Mouse (Mus musculus): ENCODE data around the gene Dkk3. TPM values are rescaled to one million over a fixed set of nuclear protein-coding genes. Genes with fewer than 3 reads are reported as not detected.

Dkk3 gene
- polyA plus RNA-seq (2012) = not detected in 2 replicates

DNA sequence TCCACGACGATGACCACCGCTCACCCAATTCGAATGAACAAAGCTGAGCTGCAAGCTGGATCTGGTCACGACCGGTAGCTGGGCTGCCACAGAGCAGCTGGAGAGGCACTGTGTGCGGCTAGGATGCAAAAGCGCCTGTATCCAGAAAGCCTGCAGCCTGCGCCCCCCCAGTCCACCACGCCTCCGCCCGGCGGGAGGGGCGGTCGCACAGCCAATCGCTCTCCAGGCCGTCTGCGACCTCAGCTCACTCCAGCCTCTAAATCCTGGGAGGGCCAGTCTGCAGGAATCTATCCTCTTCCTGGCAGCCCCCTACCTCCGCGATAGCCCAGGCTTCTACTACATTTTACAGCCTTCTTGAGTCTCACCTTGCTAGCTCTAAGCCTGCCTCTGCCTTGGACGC is at the start of gene Dkk3:
Gene Dkk3, minus strand, starts transcription at position 116 of the 400 bp plus-strand sequence.
- no peak for TF ChIP-seq GATA1 (IDR thresholded peaks at IDR 0.05; ENCODE audit: low read length)

DNA sequence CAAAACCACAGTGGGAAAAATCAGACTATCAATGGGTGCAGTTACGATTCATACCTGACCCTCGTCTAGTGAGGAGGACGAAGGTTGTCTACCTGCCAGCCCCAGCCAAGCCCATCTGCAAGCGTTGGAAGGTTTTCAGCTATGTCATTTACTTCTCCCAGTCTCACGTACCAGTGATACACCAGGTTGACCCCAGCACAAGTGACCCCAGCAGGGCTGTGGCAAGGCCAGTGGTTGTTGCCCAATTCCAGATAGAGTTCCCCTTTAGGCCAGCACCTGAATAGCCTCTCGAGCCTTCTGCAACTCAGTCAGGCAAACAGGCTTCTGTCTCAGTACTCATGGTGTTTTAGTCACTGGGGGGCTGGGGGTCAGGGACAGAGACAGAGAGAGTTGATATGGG is 48.9 kb upstream of the Dkk3 start:
- TF ChIP-seq GATA1 (IDR thresholded peaks at IDR 0.05; ENCODE audit: low read length) = no peak

DNA sequence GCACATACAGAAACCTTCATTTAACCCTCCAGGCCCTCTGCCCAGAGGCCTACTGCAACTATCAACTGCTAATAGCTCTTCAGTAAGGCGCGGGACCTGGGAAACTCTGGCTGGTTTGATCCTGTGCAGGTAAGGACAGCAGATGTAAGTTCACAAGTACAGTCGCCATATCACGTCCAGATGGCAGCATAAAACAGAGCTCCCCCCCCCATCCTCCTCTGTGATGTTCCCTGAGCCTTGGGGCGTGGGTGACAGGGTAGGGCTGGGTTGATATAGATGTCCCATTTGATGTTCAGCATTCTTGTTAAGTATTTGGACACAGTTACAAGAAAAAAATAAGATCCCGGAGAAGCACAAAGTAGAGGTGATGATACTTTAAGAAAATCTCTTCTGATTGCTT is 46.7 kb upstream of the Dkk3 start:
- no peak for TF ChIP-seq GATA1 (IDR thresholded peaks at IDR 0.05; ENCODE audit: low read length)

DNA sequence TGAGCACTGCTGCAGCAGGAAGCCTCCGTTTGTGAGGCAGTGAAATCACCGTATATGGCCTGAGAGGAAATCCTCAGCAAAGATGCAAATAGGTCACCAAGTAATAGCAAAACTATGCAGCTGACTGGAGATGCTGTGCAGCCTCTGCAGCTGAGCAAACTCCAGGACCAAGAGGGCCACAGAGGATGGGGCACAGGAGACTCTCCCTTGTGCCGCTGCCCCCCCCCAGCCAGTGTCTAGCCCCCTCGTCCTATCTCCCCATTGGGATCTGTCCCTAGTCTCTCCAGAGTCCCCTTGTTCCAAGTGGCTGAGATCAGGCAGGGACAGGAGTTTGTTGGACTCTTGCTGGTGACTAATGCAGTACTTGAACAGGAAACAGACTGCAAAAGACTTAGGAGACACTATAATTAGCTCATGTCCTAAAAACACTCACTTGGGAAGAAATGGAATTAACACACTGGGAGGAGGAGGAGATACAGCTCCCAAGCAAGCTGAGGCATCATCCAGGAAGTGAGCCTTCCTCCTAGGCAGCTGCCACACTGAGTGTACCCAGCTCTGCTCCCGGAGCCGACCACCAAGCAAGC is 45.6 kb upstream of the Dkk3 start:
- TF ChIP-seq GATA1 (IDR thresholded peaks at IDR 0.05; ENCODE audit: low read length) = no peak

DNA sequence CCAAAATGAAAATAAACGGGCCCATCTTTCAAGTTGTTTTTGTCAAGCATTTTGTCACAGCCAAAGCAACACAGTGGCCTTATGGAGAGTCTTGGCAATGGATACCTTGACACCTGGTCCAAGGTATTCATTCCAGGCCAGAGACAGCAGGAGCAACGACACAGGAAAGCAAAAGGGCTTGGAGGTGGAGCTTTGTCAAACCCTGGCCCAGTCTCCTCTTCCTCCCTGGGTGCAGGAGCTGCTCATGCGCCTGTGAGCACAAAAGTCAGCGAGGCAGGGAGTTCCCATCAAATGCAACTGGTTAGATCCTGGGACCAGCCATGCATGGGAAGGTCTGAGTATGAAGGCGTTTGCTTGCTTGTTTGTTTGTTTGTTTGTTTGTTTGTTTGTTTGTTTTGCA is 45.1 kb upstream of the Dkk3 start:
- TF ChIP-seq GATA1 (IDR thresholded peaks at IDR 0.05; ENCODE audit: low read length) = no peak

DNA sequence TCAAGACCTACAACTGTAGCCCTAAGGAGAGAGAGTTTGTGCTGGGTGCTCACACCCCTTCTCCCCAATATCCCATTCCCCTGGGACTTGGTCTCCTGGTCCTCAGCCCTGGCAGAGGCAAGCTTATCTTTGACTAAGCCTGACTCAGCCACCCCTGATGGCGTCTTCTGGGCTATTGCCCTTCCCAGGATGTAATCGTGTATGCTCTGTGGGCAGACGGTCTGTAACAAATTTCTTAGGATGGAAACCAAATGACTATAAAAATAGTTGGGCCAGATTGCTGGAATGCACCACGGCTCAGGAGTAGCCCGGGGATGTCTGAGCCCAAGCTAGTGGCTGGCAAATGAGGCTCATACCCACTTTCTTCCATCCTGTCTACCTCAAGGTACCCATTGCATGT is 44.0 kb upstream of the Dkk3 start:
- no peak for TF ChIP-seq GATA1 (IDR thresholded peaks at IDR 0.05; ENCODE audit: low read length)

DNA sequence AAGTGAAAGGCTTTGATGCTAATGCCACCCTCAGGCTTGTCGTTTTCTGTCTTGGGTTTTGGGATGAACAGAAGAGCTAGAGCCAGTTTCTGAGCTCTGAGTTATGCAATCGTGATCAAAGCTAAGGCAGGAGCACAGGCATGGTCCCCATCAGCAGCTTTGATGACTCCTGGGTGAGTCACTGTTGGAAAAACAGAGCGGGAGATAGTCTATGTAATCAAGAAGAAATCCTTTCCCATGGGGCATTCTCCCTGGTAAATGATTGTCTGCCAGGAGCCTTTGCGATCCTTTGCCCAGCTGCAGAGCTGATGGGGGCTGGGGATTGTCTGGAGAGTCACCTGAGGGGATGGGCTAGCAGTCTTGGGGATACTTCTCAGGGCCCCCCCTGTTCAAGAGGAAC is 43.3 kb upstream of the Dkk3 start:
- TF ChIP-seq GATA1 (IDR thresholded peaks at IDR 0.05; ENCODE audit: low read length) = no peak

DNA sequence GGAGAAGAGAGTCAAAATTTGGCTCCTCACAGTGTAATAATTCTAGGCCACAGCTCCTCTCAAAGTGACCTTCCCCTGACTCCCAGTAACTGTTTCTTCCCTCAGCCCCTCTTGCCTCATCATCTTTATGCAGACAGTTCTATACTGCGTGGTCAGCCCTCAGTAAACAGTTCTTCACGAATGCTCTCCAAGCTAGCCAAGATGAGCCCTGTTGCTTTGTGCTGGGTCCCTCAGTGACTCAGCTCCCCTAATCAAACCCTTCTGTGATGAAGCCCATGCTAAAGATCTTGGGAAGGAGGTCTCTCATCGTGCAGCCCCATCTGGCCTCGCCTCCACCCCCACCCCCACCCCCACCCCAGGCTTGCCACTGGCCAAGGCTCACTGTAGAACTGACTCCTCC is 41.9 kb upstream of the Dkk3 start:
- TF ChIP-seq GATA1 (IDR thresholded peaks at IDR 0.05; ENCODE audit: low read length) = no peak

DNA sequence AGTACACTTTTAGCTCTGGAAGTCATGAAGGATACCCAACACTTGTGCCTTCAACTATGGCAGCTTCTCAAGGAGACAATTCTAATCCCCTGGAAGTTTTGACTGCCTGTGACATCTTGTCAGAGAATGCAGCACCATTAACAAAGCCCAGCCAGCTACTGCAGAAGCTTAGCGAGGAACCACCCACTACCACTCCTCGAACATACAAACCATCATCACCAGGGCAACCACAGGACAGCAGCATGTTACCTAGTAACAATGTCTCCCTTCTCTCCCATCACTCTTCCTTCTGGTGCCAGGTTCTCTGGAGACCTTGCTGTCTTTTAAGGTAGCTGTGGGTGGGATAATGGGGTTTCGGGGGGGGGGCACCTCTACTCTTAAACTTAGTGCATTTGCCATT is 40.5 kb upstream of the Dkk3 start:
- TF ChIP-seq GATA1 (IDR thresholded peaks at IDR 0.05; ENCODE audit: low read length) = no peak

DNA sequence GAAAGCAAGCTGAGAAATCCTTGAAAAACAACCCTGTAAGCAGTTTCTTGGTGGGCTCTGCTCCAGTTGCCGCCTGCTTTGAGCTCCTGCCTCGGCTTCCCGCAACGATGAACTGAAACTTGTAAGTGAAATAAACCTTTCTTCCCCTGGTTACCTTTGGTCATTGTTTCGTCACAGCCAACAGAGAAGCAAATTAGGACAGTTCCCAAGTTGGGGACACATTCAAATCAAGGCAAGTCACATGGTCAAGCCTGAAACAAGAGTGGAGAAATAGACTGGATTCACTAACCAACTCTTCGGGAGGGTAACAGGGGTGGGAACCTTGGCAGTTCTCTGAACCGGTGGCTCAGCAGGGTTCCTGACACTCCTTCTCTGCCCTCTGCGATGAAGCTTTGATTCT is 38.6 kb upstream of the Dkk3 start:
- TF ChIP-seq GATA1 (IDR thresholded peaks at IDR 0.05; ENCODE audit: low read length) = no peak

DNA sequence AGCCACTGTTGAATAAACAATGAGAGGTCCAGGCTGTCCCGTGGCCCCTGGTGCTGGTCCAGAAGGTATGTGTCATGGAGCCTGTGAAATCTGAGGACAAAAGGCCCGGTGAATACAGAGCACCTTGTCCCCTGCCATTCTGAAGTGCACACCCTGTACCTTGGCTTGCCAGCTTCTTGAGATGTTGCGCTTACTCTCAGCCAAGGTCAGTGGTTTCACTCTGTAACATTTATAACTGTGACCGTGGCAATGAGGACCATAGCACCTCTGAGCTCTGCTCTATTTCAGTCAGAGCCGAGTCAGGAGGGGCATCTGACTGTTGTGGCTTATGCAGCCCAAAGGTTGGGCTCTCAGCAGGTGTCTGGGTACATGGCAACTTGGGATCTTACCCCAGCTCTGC is 35.4 kb upstream of the Dkk3 start:
- TF ChIP-seq GATA1 (IDR thresholded peaks at IDR 0.05; ENCODE audit: low read length) = no peak

DNA sequence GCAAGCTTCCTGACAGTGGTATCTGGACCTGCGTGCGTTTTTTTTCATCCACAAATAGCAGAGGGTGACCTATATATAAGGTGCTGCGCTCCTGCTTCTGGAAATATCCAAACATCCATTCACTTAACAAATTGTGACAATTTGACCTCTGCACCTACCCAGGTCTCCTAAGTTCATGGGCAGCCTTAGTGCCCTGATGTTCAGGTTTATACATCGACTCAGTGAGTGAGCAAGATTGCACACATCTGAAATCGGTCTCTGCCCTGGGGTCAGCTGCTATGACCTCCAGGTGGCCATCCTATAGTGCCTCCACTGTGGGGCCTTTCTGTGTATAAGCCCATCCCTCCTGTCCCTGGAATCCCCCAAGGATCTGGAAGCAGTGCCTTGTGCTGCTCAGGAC is 33.9 kb upstream of the Dkk3 start:
- no peak for TF ChIP-seq GATA1 (IDR thresholded peaks at IDR 0.05; ENCODE audit: low read length)

DNA sequence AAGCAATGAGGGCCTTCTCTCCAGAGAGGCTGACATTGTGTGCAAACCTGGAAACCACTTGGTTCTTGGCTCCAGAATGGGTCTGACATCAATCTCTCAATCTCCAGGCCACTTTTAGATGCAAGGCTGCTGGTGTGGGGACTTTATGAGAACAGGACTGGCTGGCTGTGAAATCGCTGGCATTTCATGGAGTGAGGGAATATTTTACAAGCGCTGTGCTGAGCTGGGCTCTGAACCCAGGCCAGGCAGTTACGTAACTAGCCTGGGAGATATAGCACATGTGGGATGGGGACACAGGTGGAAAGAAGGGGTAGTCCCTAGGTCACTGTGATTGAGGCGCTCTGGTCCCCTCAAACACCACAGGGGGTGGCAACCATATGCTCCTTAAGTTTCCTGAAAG is 33.4 kb upstream of the Dkk3 start:
- no peak for TF ChIP-seq GATA1 (IDR thresholded peaks at IDR 0.05; ENCODE audit: low read length)

DNA sequence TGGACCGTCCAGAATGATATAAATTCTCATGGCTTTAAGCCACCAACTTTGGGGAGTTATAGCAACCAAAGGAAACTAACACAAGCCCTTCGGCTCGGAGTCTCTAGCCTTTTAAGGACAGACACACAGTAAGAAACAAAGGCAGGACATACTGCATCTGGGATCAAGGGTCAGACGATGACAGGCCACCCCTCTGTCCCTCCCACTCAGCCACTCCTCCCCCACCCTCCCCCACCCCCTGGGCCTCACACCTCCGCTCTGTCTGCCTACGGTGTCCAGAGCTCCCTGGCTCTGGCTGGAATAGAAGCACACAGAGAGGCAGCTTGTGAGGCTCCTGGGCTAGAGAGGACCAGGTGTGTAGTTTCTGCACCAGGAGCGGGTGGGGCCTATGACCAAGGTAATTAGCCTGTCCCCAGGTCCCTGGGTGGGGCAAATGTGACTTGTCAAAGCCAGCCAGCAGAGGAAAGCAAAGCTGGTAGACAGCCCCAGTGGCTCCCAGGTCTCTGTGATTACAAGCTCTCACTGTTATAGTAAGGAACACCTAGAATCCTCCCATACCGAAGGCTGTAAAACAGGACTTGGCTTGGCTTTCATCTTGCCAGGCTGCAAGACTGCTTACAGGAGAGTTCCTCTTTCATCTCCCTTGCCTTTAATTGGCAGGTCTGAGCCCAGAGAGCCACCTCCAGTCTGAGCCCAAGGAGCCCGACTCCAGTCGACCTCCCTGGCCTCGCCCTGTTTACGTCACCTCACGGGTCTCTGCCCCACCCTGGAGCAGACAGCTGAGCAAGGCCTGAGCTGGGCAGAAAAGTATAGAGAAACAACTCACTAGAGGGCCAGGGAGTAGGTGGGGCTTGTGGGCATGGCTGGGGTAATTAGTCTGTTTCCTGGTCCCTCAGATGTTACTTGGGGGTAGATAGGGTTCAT is 28.9 kb upstream of the Dkk3 start:
- TF ChIP-seq GATA1 (IDR thresholded peaks at IDR 0.05; ENCODE audit: low read length) = no peak

DNA sequence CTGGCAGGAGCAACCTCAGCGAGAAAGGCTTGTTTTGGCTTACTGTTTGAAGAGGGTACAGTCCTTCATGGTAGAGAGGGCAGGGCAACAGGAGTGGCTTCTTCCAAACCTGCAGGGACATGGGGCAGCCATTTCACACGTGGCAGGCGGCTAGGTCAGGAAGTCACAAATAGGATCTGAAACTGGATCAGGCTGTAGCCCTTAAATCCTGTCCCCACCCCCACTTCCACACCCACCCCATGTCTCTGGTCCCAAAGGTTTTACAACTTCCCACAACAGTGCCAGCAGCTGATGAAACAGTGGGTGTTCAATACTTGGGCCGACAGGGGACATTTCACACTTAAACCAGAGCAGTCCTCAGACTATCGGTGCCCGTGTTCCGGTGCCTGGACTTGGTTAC is 28.0 kb upstream of the Dkk3 start:
- no peak for TF ChIP-seq GATA1 (IDR thresholded peaks at IDR 0.05; ENCODE audit: low read length)

DNA sequence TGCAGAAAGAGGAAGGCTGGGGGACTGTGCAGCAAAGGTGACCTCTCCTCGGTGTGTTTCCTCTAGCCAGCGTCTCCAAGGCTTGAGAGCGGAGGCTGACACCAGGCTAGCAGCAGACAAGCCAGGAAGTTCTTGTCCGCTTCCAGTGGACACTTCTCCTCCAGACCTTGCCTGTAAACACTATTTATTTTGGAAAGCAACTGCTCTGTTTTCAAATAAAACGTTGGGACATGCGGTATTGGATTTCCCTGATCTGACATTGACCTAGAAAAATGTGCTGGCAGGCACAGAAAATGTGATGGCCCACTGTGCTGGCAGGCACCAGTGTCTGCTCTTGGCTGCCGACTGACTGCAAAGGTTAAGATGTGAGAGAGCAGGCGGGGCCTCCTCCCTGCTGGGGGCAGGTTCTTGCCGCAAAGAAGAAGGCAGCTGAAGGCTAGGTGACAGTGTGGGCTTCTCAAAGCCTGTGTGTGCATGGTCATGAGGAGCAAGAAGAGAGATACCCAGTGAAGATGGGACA is 26.4 kb upstream of the Dkk3 start:
- TF ChIP-seq GATA1 (IDR thresholded peaks at IDR 0.05; ENCODE audit: low read length) = no peak

All from G1E-ER4 (cell line).